Mouse (Mus musculus) gastrocnemius, adult 18-20 months (tissue): ENCODE data around the gene C130074G19Rik. TPM values are rescaled to one million over a fixed set of nuclear protein-coding genes. Genes with fewer than 3 reads are reported as not detected.

Experiments
- DNase-seq: peaks from one replicate; pipeline ENCODE4 v3.0.0; 2021; ENCODE audit warnings: low spot score
- microRNA-seq: library from miRNA; unstranded; fragments of <30 nt; microRNA quantifications from one replicate; pipeline ENCODE4 v1.2.0, GENCODE M21; 2021
- total RNA-seq, 2 experiments: library from RNA; stranded (reverse); gene quantifications; 2 replicates each; pipeline ENCODE4 v1.2.3; 2021

C130074G19Rik gene
- total RNA-seq, 2 experiments from 2014 or later, result 6.6 to 8.7 TPM

GRCm38 (mm10) chr1:184845111-184846071 lies 37.6 kb downstream of the C130074G19Rik start:
- DNase-seq, result peak; percentile 94

GRCm38 (mm10) chr1:184844326-184845066 lies 38.5 kb downstream of the C130074G19Rik start:
- peak; percentile 45 for DNase-seq

GRCm38 (mm10) chr1:184837649-184838048 lies 45.4 kb downstream of the C130074G19Rik start:
- no peak for DNase-seq

- DNase-seq, result no peak
Observed at GRCm38 (mm10) chr1:184836350-184836749, 46.7 kb downstream of the C130074G19Rik start.

GRCm38 (mm10) chr1:184833499-184833898 lies 49.5 kb downstream of the C130074G19Rik start:
- DNase-seq, result no peak

GRCm38 (mm10) chr1:184832211-184832610 lies 50.8 kb downstream of the C130074G19Rik start:
- no peak for DNase-seq

GRCm38 (mm10) chr1:184829897-184830296 lies 53.1 kb downstream of the C130074G19Rik start:
- DNase-seq, result no peak

GRCm38 (mm10) chr1:184827175-184827701 lies 55.8 kb downstream of the C130074G19Rik start:
- no peak for DNase-seq

- DNase-seq, result peak; percentile 39
Observed at GRCm38 (mm10) chr1:184825093-184825492, 57.9 kb downstream of the C130074G19Rik start.

GRCm38 (mm10) chr1:184824439-184824851 lies 58.6 kb downstream of the C130074G19Rik start:
- DNase-seq, result peak; percentile 94

GRCm38 (mm10) chr1:184822678-184823077 lies 60.3 kb downstream of the C130074G19Rik start:
- no peak for DNase-seq

Small RNA genes within 50 kb of the gene (microRNA-seq; reads per million reads assigned to microRNA genes)
- gene Mir1981, result 246 reads per million, percentile 68 among the genes with 10 or more reads in this experiment

Other genes starting within 250 kb of the C130074G19Rik start
- 1 to 10 TPM; 3.2 to 6.8 TPM for gene Hlx, start 150.6 kb downstream of the C130074G19Rik start, total RNA-seq
- under 1 TPM; 0.18 to 0.24 TPM for gene Marc1, start 71.9 kb downstream of the C130074G19Rik start, total RNA-seq
- gene Marc2, start 36.8 kb downstream of the C130074G19Rik start, total RNA-seq, result 100 to 1,000 TPM; 116 to 125 TPM
- 1 to 10 TPM; 1.0 to 2.2 TPM for gene Mark1, start 116.4 kb upstream of the C130074G19Rik start, total RNA-seq